Mouse (Mus musculus): Measurements from ENCODE around the gene Pmpca. TPM values are rescaled to one million over a fixed set of nuclear protein-coding genes. Genes with fewer than 3 reads are reported as not detected.

Gene Pmpca
- polyA plus RNA-seq, 1 experiment: 54.0 TPM

- H3K4me3 ChIP-seq (ENCODE audit: insufficient read depth, low read depth, low read length): no peak overlapping the region
- peaks cover 4% of the 10 kb centered on the region; the same call in 1 of the 2 replicates for H3K4me1 ChIP-seq (ENCODE audit: control insufficient read depth, insufficient read depth, low read length)
- TF ChIP-seq CTCF (conservative IDR thresholded peaks at IDR 0.05; ENCODE audit: insufficient read depth, insufficient read length, low read depth, low read length) (no peak), POLR2A (IDR thresholded peaks at IDR 0.05; ENCODE audit: low read depth, low read length) (no peak)
- DNase-seq: no peak
- H3K27me3 ChIP-seq (replicated peaks; ENCODE audit: control insufficient read depth, insufficient read depth, low read length): no peaks in the 10 kb centered on the region
- H3K36me3 ChIP-seq (ENCODE audit: control insufficient read depth, insufficient read depth, low read length): no peaks in the 10 kb centered on the region
- no peak overlapping the region for H3K27ac ChIP-seq (ENCODE audit: insufficient read depth, low read depth, low read length)
- WGBS: 90% methylated on average over 13 of the region's 13 CpGs
Observed at GRCm38 (mm10) chr2:26358667-26359320, 30.3 kb upstream of the Pmpca start.

- 72% methylated on average over 6 of the region's 6 CpGs for WGBS
- TF ChIP-seq CTCF (conservative IDR thresholded peaks at IDR 0.05; ENCODE audit: insufficient read depth, insufficient read length, low read depth, low read length) (no peak), POLR2A (IDR thresholded peaks at IDR 0.05; ENCODE audit: low read depth, low read length) (no peak)
- Histone ChIP-seq H3K27ac (ENCODE audit: insufficient read depth, low read depth, low read length) (no peak overlapping the region), H3K4me1 (ENCODE audit: control insufficient read depth, insufficient read depth, low read length) (peaks cover 4% of the 10 kb centered on the region; the same call in 1 of the 2 replicates), H3K27me3 (replicated peaks; ENCODE audit: control insufficient read depth, insufficient read depth, low read length) (no peaks in the 10 kb centered on the region), H3K36me3 (ENCODE audit: control insufficient read depth, insufficient read depth, low read length) (no peaks in the 10 kb centered on the region), H3K4me3 (ENCODE audit: insufficient read depth, low read depth, low read length) (no peak overlapping the region)
- no peak for DNase-seq
Observed at GRCm38 (mm10) chr2:26359983-26360382, 29.2 kb upstream of the Pmpca start.

GRCm38 (mm10) chr2:26360772-26361171 is 28.4 kb upstream of the Pmpca start, which contains the start of gene Card9:
Card9 (minus strand) TSS chr2:26360918.
- no peak for DNase-seq
- Histone ChIP-seq H3K4me3 (ENCODE audit: insufficient read depth, low read depth, low read length) (no peak within 1 kb of the TSS), H3K27ac (ENCODE audit: insufficient read depth, low read depth, low read length) (no peak within 1 kb of the TSS), H3K4me1 (ENCODE audit: control insufficient read depth, insufficient read depth, low read length) (peaks cover 4% of the 10 kb centered on the region; the same call in 1 of the 2 replicates), H3K27me3 (replicated peaks; ENCODE audit: control insufficient read depth, insufficient read depth, low read length) (no peaks in the 10 kb centered on the region), H3K36me3 (ENCODE audit: control insufficient read depth, insufficient read depth, low read length) (no peaks in the 10 kb centered on the region)
- WGBS: 45% methylated on average over 3 of the region's 3 CpGs
- TF ChIP-seq CTCF (conservative IDR thresholded peaks at IDR 0.05; ENCODE audit: insufficient read depth, insufficient read length, low read depth, low read length) (no peak), POLR2A (IDR thresholded peaks at IDR 0.05; ENCODE audit: low read depth, low read length) (no peak)

GRCm38 (mm10) chr2:26362991-26363390 is 26.1 kb upstream of the Pmpca start:
- no peak for DNase-seq
- Histone ChIP-seq H3K4me1 (ENCODE audit: control insufficient read depth, insufficient read depth, low read length) (no peaks in the 10 kb centered on the region; the same call in 1 of the 2 replicates), H3K27ac (ENCODE audit: insufficient read depth, low read depth, low read length) (no peak overlapping the region), H3K27me3 (replicated peaks; ENCODE audit: control insufficient read depth, insufficient read depth, low read length) (no peaks in the 10 kb centered on the region), H3K4me3 (ENCODE audit: insufficient read depth, low read depth, low read length) (no peak overlapping the region), H3K36me3 (ENCODE audit: control insufficient read depth, insufficient read depth, low read length) (no peaks in the 10 kb centered on the region)
- 88% methylated on average over 5 of the region's 5 CpGs for WGBS
- TF ChIP-seq CTCF (conservative IDR thresholded peaks at IDR 0.05; ENCODE audit: insufficient read depth, insufficient read length, low read depth, low read length) (no peak), POLR2A (IDR thresholded peaks at IDR 0.05; ENCODE audit: low read depth, low read length) (no peak)

- H3K36me3 ChIP-seq (ENCODE audit: control insufficient read depth, insufficient read depth, low read length): no peaks in the 10 kb centered on the region
- no peak overlapping the region for H3K4me3 ChIP-seq (ENCODE audit: insufficient read depth, low read depth, low read length)
- no peaks in the 10 kb centered on the region for H3K4me1 ChIP-seq (ENCODE audit: control insufficient read depth, insufficient read depth, low read length)
- WGBS: 76% methylated on average over 5 of the region's 5 CpGs
- no peak overlapping the region for H3K27ac ChIP-seq (ENCODE audit: insufficient read depth, low read depth, low read length)
- no peaks in the 10 kb centered on the region for H3K27me3 ChIP-seq (replicated peaks; ENCODE audit: control insufficient read depth, insufficient read depth, low read length)
- TF ChIP-seq POLR2A (IDR thresholded peaks at IDR 0.05; ENCODE audit: low read depth, low read length) (no peak), CTCF (conservative IDR thresholded peaks at IDR 0.05; ENCODE audit: insufficient read depth, insufficient read length, low read depth, low read length) (no peak)
- DNase-seq: no peak
Observed at GRCm38 (mm10) chr2:26363481-26363880, 25.7 kb upstream of the Pmpca start.

GRCm38 (mm10) chr2:26364738-26365465 is 24.2 kb upstream of the Pmpca start:
- DNase-seq: peak; percentile 72
- H3K4me3 ChIP-seq (ENCODE audit: insufficient read depth, low read depth, low read length): no peak overlapping the region
- no peaks in the 10 kb centered on the region for H3K36me3 ChIP-seq (ENCODE audit: control insufficient read depth, insufficient read depth, low read length)
- WGBS: 60% methylated on average over 10 of the region's 10 CpGs
- H3K27me3 ChIP-seq (replicated peaks; ENCODE audit: control insufficient read depth, insufficient read depth, low read length): no peaks in the 10 kb centered on the region
- TF ChIP-seq CTCF (conservative IDR thresholded peaks at IDR 0.05; ENCODE audit: insufficient read depth, insufficient read length, low read depth, low read length) (no peak), POLR2A (IDR thresholded peaks at IDR 0.05; ENCODE audit: low read depth, low read length) (no peak)
- no peak overlapping the region for H3K27ac ChIP-seq (ENCODE audit: insufficient read depth, low read depth, low read length)
- no peaks in the 10 kb centered on the region for H3K4me1 ChIP-seq (ENCODE audit: control insufficient read depth, insufficient read depth, low read length)

GRCm38 (mm10) chr2:26367911-26368310 is 21.2 kb upstream of the Pmpca start:
- H3K36me3 ChIP-seq (ENCODE audit: control insufficient read depth, insufficient read depth, low read length): no peaks in the 10 kb centered on the region
- 95% methylated on average over 6 of the region's 6 CpGs for WGBS

More at GRCm38 (mm10) chr2:26367911-26368310, 21.2 kb upstream of the Pmpca start:
- Histone ChIP-seq H3K27me3 (replicated peaks; ENCODE audit: control insufficient read depth, insufficient read depth, low read length) (no peaks in the 10 kb centered on the region), H3K4me1 (ENCODE audit: control insufficient read depth, insufficient read depth, low read length) (no peaks in the 10 kb centered on the region), H3K4me3 (ENCODE audit: insufficient read depth, low read depth, low read length) (no peak overlapping the region), H3K27ac (ENCODE audit: insufficient read depth, low read depth, low read length) (no peak overlapping the region)
- DNase-seq: no peak
- TF ChIP-seq POLR2A (IDR thresholded peaks at IDR 0.05; ENCODE audit: low read depth, low read length) (no peak), CTCF (conservative IDR thresholded peaks at IDR 0.05; ENCODE audit: insufficient read depth, insufficient read length, low read depth, low read length) (no peak)

All from kidney, adult 2 months (tissue).